Mouse (Mus musculus) CD4-positive naive resting alpha-beta T cell, adult 57 days (primary cell): ENCODE measurements around the gene Ptpra. TPM values are rescaled to one million over a fixed set of nuclear protein-coding genes. Genes with fewer than 3 reads are reported as not detected.

Source experiments
- total RNA-seq: library from RNA; stranded (reverse); gene quantifications from one replicate; pipeline ENCODE4 v1.2.4, GENCODE M21; 2023

The Ptpra gene
- 129 TPM for total RNA-seq

DNA sequence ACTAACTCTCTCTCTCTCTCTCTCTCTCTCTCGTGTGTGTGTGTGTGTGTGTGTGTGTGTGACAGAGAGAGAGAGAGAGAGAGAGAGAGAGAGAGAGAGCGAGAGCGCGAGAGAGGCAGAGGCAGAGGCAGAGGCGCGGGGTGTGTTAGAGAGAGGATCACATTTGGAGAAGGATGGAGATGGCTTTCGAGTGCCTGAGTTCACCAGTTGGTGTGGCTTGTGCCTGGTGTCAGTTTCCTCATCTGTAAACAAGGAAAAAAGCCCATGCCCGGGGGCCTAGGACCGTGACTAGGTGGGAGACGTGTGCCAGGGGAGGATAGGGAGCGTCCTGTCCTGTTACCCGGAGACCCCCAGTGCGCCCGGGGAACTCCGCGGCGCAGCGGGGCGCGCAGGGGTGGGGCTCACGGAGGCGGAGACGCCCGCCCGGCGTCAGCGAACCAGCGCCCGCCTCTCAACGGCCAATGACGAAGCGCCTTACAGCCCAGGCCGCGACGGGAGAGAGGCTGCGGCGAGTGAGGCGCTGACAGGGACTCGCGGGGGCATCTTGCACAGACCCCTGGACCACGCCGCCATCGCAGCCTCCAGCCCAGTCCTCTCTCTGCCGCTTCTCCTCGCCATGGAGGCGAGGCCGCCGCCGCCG lies at the start of gene Ptpra:
TSS of gene Ptpra (plus strand) at position 485 of the 640 bp plus-strand sequence.

DNA sequence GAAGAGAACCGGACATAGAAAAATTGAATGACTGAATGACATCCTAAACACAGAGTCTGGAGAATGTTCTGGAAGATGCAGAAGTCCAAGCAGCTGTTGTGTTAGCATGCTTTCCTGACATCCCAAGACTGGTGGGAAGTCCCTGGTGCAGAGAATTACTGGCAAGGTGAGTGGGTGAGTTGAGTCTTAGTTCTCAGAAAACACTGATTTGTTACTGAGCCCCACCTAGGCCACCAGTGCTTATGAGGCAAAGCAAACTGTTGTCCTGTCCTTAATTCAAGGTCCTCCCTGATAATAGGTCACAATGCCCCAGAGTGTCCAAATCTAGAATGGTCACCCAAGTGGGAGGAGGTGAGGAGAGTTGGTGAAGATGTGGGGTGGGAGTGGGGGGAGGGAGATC lies 45.1 kb upstream of the Ptpra start, which contains the start of the genes Gm28372 and 1700020A23Rik:
TSS of gene Gm28372 (plus strand) at position 301 of the 400 bp plus-strand sequence.
TSS of gene 1700020A23Rik (plus strand) at position 321 of the 400 bp plus-strand sequence.

DNA sequence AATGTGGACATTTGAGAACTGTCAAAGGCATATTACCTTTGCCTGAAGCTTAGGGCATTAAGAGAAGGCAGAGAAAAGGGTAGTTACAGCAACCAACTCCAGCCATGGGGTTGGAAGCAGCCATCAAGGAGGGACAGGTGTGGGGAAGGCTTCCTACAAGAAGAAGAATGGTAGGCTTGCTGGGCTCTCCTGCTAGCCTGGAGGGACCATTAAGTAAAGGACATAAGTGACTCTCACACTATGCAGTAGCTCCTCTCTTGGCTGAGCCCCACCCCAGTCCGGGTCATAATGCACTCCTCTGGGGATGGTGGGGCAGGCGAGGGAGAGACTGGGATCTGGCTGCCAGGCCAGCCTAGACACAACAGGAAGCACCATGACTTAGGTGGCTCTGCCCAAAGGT lies 43.9 kb upstream of the Ptpra start, which contains the start of gene Tmem239:
TSS of gene Tmem239 (plus strand) at position 301 of the 400 bp plus-strand sequence.

DNA sequence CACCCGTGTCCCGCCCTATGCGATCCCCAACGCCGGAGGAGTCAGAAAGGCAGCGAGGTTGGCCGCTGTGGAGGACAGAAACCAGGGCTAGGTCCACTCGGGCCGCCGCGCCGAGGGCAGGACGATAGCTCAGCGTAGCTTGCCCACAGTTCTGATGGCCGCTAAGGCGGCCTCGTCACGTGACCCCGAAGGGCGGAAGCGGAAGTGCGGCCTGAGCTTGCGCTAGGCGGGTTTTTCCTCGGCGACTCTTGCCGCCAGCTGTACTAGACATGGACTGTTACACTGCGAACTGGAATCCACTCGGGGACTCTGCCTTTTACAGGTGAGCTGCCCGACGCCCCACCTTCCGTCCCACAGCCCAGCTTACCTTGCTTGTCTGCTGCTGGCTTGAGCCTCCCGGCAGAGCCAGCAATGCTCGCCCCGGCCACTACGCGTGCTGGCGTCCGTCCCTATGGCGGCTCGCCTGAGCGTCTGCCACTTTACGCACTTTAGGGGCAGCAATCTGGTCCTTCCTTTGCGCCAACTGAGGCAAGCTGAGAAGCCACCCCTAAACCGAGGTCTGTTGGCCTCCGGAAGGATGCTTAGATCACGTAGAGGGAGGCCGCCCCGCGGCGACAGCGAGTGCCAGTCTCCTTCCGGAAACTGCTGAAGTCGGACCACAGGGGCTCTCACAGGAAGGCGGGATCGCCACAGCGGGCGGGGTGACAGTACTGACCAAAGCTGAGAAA lies 25.8 kb upstream of the Ptpra start, which contains the start of the genes Vps16 and Pced1a:
TSS of gene Vps16 (plus strand) at position 214 of the 728 bp plus-strand sequence.
TSS of gene Pced1a (minus strand) at position 576 of the 728 bp plus-strand sequence.

DNA sequence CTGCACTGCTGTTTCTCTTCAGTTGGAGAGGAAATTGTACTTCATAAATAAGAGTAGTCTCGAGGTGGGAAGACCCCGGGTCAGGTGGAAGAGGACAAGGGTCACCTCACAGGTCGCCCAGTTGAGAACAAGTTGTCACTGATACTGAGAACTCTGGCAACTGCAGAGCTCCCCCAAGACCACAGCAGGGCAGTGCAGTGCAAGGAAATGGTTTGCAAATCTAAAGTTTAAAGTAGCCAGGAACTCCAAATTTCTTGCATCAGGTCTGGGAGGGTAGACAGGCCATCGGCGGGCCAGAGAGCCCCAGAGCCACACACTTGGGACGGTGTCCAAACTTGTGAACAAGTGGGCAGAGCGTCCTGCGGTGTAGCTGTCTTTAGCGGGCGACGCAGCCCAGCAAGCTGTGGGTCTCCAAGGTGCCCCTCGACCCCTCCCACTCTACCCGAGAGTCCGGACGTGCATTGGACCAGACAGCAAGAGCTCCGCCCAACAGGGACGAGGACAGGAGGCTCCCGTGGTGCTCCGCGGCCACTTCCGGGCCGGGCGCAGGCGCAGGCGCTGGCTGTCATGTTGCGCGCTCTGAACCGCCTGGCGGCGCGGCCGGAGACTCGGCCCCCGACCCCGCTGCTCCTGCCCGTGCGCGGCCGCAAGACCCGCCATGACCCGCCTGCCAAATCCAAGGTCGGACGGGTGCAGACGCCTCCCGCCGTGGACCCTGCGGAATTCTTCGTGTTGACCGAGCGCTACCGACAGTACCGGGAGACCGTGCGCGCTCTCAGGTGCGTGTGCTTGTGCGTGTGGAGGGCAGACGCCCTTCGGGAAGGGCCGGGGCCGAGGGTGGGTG lies 113.4 kb downstream of the Ptpra start, which contains the start of gene Mrps26:
TSS of gene Mrps26 (plus strand) at position 531 of the 844 bp plus-strand sequence.

DNA sequence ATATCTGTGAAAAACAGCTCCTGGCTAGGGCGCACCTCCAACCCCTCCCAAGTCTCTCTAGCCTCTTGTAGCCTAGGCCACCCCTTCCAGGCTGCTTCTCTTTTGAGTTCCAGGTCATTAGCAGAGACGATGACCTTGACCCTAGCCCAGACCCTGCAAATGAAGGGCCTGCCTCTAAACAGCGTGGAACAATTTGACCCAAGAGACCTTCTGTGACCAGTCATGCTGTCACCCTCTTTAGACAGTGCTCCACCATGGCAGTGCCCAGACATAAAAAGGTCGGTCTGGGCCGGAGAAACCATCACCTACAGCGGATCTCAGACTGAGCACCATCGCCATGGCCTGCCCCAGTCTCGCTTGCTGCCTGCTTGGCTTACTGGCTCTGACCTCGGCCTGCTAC lies 125.8 kb downstream of the Ptpra start, which contains the start of gene Oxt:
TSS of gene Oxt (plus strand) at position 301 of the 400 bp plus-strand sequence.

DNA sequence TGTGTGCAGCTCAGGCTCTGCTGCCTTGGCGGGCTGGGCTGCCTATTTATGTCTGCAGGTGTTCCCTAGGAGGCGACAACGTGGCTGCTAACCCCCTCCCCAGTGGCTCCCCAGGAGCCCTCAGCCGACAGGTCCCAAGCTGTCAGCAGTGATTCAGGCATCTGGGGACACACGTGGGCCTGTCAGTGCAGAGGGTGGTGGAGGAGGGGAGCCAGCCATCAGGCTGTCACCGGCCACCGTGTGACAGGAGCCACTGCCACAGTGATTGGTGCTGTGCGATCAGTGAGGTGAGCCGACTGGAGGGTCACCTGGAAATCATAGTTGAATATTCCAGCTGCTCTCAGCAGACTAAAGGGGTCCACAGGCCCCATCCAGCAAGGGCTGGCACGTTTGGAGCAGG lies 132.5 kb downstream of the Ptpra start, which contains the start of gene Avp:
TSS of gene Avp (minus strand) at position 3 of the 400 bp plus-strand sequence.

Other genes with a start within 250 kb of the Ptpra start
- gene Nop56, start 175.8 kb upstream of the Ptpra start, total RNA-seq = 424 TPM
- 127 TPM for gene Idh3b, start 165.7 kb upstream of the Ptpra start, total RNA-seq
- not detected for gene Ebf4, start 155.1 kb upstream of the Ptpra start, total RNA-seq
- gene Cpxm1, start 52.7 kb upstream of the Ptpra start, total RNA-seq = 0.65 TPM
- not detected for gene Gm28372, start 45.0 kb upstream of the Ptpra start, total RNA-seq
- gene 1700020A23Rik, start 45.0 kb upstream of the Ptpra start, total RNA-seq = not detected
- gene Tmem239, start 43.8 kb upstream of the Ptpra start, total RNA-seq = not detected
- gene Vps16, start 25.9 kb upstream of the Ptpra start, total RNA-seq = 132 TPM
- 26.0 TPM for gene Pced1a, start 25.6 kb upstream of the Ptpra start, total RNA-seq
- gene Mrps26, start 113.5 kb downstream of the Ptpra start, total RNA-seq = 62.3 TPM
- not detected for gene Oxt, start 125.9 kb downstream of the Ptpra start, total RNA-seq
- gene Avp, start 132.3 kb downstream of the Ptpra start, total RNA-seq = not detected
- 7.8 TPM for gene Fastkd5, start 179.7 kb downstream of the Ptpra start, total RNA-seq
- 4.5 TPM for gene Ubox5, start 179.8 kb downstream of the Ptpra start, total RNA-seq
- gene Lzts3, start 192.5 kb downstream of the Ptpra start, total RNA-seq = 4.3 TPM
- gene Ddrgk1, start 214.4 kb downstream of the Ptpra start, total RNA-seq = 136 TPM
- gene Itpa, start 217.3 kb downstream of the Ptpra start, total RNA-seq = 15.7 TPM
- gene Slc4a11, start 247.2 kb downstream of the Ptpra start, total RNA-seq = 1.0 TPM